Mouse (Mus musculus): ENCODE measurements around the gene Pes1.

DNA sequence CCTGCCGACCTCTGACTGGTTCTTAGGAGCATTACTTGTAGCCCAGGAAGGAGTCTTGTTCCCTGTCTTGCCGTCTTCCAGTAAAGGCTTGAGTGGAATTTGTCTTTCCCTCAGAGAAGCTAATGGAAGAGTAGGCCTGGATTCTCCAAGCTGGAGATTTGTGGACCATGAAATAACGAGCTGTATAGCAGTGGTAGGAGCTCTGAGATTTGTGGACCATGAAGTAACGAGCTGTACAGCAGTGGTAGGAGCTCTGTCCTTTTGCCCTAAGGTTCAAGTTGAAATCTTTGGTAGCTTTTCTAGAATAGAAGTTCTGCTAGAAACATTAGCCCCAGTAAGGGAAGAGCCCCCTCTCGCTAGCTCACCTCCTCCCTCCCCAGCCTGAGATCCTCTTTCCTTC is 14.6 kb downstream of the Pes1 start:
- TF ChIP-seq CTCF (IDR thresholded peaks at IDR 0.05; ENCODE audit: control insufficient read depth, insufficient read depth, insufficient read length) (no peak), USF1 (IDR thresholded peaks at IDR 0.05; ENCODE audit: low read depth) (no peak), FOSL1 (IDR thresholded peaks at IDR 0.05; ENCODE audit: insufficient read depth, low read length, poor library complexity, severe bottlenecking) (no peak), MAX (IDR thresholded peaks at IDR 0.05) (no peak), MYOD1 (IDR thresholded peaks at IDR 0.05; ENCODE audit: control insufficient read depth, insufficient read length, low read depth) (no peak)

Data from C2C12 (cell line).